Mouse (Mus musculus) liver, embryonic 16.5 days (tissue): ENCODE results near the gene Creb3l4. TPM values are rescaled to one million over a fixed set of nuclear protein-coding genes. Genes with fewer than 3 reads are reported as not detected.

ENCODE experiments used
- ATAC-seq: fragments of 200-750 bp; cut with Nextera tagmentation; 2 replicates; pipeline ENCODE4 v1.8.0; 2017; ENCODE audit warnings: low read depth, mild to moderate bottlenecking, moderate number of reproducible peaks, moderate library complexity
- H3K27ac ChIP-seq: fragments of 300-500 bp; sonication (generic); 2 replicates; pipeline ENCODE4 v1.5.1; 2014; ENCODE audit warnings: mild to moderate bottlenecking, low read length
- H3K27me3 ChIP-seq: fragments of 300-500 bp; sonication (generic); 2 replicates; pipeline ENCODE4 v1.6.1; 2014; ENCODE audit warnings: low read depth, low read length, mixed read lengths; ENCODE audit not compliant: control insufficient read depth, insufficient read depth
- H3K36me3 ChIP-seq: fragments of 300-500 bp; sonication (generic); 2 replicates; pipeline ENCODE4 v1.6.1; 2014; ENCODE audit warnings: mild to moderate bottlenecking; ENCODE audit not compliant: control insufficient read depth, insufficient read depth
- H3K4me1 ChIP-seq: fragments of 300-500 bp; sonication (generic); 2 replicates; pipeline ENCODE4 v1.6.1; 2014; ENCODE audit warnings: low read depth, low read length, mixed read lengths; ENCODE audit not compliant: control insufficient read depth
- H3K4me2 ChIP-seq: fragments of 300-500 bp; sonication (generic); 2 replicates; pipeline ENCODE4 v1.6.1; 2014; ENCODE audit warnings: low read depth, low read length, mixed read lengths
- H3K4me3 ChIP-seq: fragments of 300-500 bp; sonication (generic); 2 replicates; pipeline ENCODE4 v1.5.1; 2014; ENCODE audit warnings: low read depth, mild to moderate bottlenecking, low read length
- H3K9ac ChIP-seq: fragments of 300-500 bp; sonication (generic); 2 replicates; pipeline ENCODE4 v1.6.1; 2014; ENCODE audit warnings: low read depth, low read length
- H3K9me3 ChIP-seq: fragments of 300-500 bp; sonication (generic); replicated peaks from 2 replicates; pipeline ENCODE4 v1.6.1; 2016; ENCODE audit warnings: low read length; ENCODE audit not compliant: control insufficient read depth
- WGBS: fragments of 180-500 bp; shearing (Covaris S2); extraction: QIAGEN DNeasy Blood & Tissue Kit; methylation state at CpG from one replicate; pipeline ENCODE4 v1.1.7; 2014; ENCODE audit not compliant: insufficient replicate concordance; 5-methylcytosine and 5-hydroxymethylcytosine counted together
- polyA plus RNA-seq: library from polyadenylated mRNA; unstranded; fragments of >200 nt; fragmentation: Nextera tagmentation; extraction: Ambion mirVana; gene quantifications from 2 replicates; pipeline ENCODE4 v1.2.1, GENCODE M21; 2015

Creb3l4 gene
- polyA plus RNA-seq, 1 experiment from 2014 or later, result 0.41 TPM

DNA sequence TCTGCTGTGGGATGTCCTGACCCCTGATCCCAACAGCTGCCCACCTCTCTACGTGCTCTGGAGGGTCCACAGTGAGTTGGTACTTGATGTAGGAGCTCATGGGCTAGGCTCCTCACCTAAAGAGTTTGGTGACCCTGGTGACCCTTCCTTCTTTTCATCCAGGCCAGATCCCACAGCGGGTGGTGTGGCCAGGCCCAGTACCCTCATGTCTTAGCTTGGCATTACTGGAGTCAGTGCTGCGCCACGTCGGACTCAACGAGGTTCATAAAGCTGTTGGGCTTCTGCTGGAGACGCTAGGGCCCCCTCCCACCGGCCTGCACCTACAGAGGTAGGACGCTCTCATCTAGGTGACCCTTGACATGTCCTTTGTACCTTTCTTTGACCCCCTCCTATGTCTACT lies 35.9 kb upstream of the Creb3l4 start:
- no peak overlapping the region for H3K9ac ChIP-seq
- H3K4me2 ChIP-seq, result no peak overlapping the region
- H3K9me3 ChIP-seq, result no peaks in the 10 kb centered on the region
- no peaks in the 10 kb centered on the region for H3K4me1 ChIP-seq
- H3K27ac ChIP-seq, result no peak overlapping the region
- no peaks in the 10 kb centered on the region for H3K27me3 ChIP-seq
- H3K4me3 ChIP-seq, result no peak overlapping the region
- WGBS, result 80% methylated on average over 9 of the region's 9 CpGs
- H3K36me3 ChIP-seq, result peaks cover 4% of the 10 kb centered on the region
- ATAC-seq, result no peak

DNA sequence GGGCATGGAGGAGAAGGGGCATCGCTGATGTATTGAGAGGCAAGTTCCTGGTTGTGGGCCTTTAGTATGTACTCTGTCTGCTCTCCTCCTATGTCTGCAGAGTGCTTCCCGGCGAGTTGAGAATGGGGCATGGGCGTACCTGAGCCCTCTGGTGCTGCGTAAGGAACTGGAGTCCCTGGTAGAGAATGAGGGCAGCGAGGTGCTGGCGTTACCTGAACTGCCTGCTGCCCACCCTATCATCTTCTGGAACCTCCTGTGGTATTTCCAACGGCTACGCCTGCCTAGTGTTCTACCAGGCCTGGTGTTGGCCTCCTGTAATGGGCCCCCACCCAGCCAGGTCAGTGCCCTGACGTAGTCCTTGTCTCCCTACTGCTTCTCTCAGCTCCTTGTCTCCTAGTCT lies 34.9 kb upstream of the Creb3l4 start:
- H3K9ac ChIP-seq, result no peak overlapping the region
- ATAC-seq, result no peak
- no peak overlapping the region for H3K4me3 ChIP-seq
- H3K27ac ChIP-seq, result no peak overlapping the region
- H3K4me1 ChIP-seq, result no peaks in the 10 kb centered on the region
- H3K27me3 ChIP-seq, result no peaks in the 10 kb centered on the region
- no peaks in the 10 kb centered on the region for H3K9me3 ChIP-seq
- H3K4me2 ChIP-seq, result no peak overlapping the region
- 86% methylated on average over 10 of the region's 10 CpGs for WGBS
- peaks cover 4% of the 10 kb centered on the region for H3K36me3 ChIP-seq

- 81% methylated on average over 9 of the region's 9 CpGs for WGBS
- Histone ChIP-seq H3K4me3 (no peak overlapping the region), H3K9me3 (no peaks in the 10 kb centered on the region), H3K36me3 (peaks cover 4% of the 10 kb centered on the region), H3K27me3 (no peaks in the 10 kb centered on the region), H3K9ac (no peak overlapping the region), H3K27ac (no peak overlapping the region), H3K4me2 (no peak overlapping the region), H3K4me1 (no peaks in the 10 kb centered on the region)
- ATAC-seq, result 0 out of 2 replicates have a peak, but pooled peaks have one; percentile 9
Observed at GRCm38 (mm10) chr3:90277793-90278192, 34.5 kb upstream of the Creb3l4 start.

DNA sequence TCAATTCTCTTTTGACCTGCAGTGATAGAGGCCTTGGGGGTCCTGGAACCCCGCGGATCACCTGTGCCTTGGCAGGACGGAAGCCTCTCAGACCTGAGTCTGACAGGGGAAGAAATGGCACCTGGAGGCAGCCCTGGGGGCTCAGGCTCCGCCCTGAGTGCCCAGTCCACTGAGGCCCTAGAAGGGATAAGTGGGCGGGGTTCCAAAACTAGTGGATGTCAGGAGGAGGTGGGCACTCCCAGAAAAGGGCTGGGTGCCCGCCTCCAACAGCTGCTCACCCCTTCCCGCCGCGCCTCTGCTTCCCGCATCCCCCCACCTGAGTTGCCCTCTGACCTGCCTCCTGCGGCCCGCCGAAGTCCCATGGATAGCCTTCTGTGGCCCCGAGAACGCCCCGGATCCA lies 33.5 kb upstream of the Creb3l4 start:
- Histone ChIP-seq H3K9ac (no peak overlapping the region), H3K4me3 (no peak overlapping the region), H3K36me3 (peaks cover 4% of the 10 kb centered on the region), H3K27ac (no peak overlapping the region), H3K4me2 (no peak overlapping the region), H3K4me1 (no peaks in the 10 kb centered on the region), H3K9me3 (no peaks in the 10 kb centered on the region), H3K27me3 (no peaks in the 10 kb centered on the region)
- WGBS, result 76% methylated on average over 15 of the region's 16 CpGs
- no peak for ATAC-seq

GRCm38 (mm10) chr3:90275286-90275685 lies 32.0 kb upstream of the Creb3l4 start:
- no peak for ATAC-seq
- H3K27ac ChIP-seq, result no peak overlapping the region
- peaks cover 4% of the 10 kb centered on the region for H3K36me3 ChIP-seq
- H3K4me2 ChIP-seq, result no peak overlapping the region
- no peaks in the 10 kb centered on the region for H3K9me3 ChIP-seq
- H3K4me1 ChIP-seq, result no peaks in the 10 kb centered on the region
- no peaks in the 10 kb centered on the region for H3K27me3 ChIP-seq
- 87% methylated on average over 11 of the region's 11 CpGs for WGBS
- no peak overlapping the region for H3K9ac ChIP-seq
- H3K4me3 ChIP-seq, result no peak overlapping the region

DNA sequence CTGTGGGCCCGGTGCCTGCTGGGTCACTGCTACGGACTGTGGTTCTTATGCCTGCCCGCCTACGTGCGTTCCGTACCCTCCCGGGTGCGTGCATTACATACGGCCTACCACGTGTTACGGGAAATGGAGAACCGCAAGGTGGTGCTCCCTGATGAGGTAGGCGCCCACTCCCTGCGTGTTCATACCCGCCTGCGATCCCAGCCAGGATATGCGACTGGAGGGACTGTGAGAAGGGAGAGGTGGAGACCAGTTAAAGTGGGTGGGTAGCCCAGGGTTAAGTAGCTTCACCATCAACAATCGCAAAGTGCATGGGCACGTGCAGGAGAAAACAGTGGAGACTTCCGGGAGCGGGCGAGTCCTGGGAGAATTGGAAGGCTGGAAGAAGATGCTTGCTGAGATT lies 30.5 kb upstream of the Creb3l4 start:
- WGBS, result 86% methylated on average over 22 of the region's 22 CpGs
- H3K4me2 ChIP-seq, result no peak overlapping the region
- no peaks in the 10 kb centered on the region for H3K9me3 ChIP-seq
- H3K27me3 ChIP-seq, result no peaks in the 10 kb centered on the region
- H3K4me3 ChIP-seq, result no peak overlapping the region
- peaks cover 3% of the 10 kb centered on the region; the same call in 1 of the 2 replicates for H3K4me1 ChIP-seq
- ATAC-seq, result no peak; the same call in 1 of the 2 replicates
- no peaks in the 10 kb centered on the region; the same call in 1 of the 2 replicates for H3K36me3 ChIP-seq
- H3K27ac ChIP-seq, result no peak overlapping the region
- no peak overlapping the region for H3K9ac ChIP-seq

GRCm38 (mm10) chr3:90272170-90272569 lies 28.9 kb upstream of the Creb3l4 start:
- Histone ChIP-seq H3K9me3 (no peaks in the 10 kb centered on the region), H3K27me3 (no peaks in the 10 kb centered on the region), H3K9ac (no peak overlapping the region), H3K4me2 (no peak overlapping the region), H3K27ac (no peak overlapping the region), H3K4me1 (peaks cover 6% of the 10 kb centered on the region), H3K36me3 (no peaks in the 10 kb centered on the region; the same call in 1 of the 2 replicates), H3K4me3 (no peak overlapping the region)
- ATAC-seq, result no peak
- WGBS, result 80% methylated on average over 9 of the region's 9 CpGs

DNA sequence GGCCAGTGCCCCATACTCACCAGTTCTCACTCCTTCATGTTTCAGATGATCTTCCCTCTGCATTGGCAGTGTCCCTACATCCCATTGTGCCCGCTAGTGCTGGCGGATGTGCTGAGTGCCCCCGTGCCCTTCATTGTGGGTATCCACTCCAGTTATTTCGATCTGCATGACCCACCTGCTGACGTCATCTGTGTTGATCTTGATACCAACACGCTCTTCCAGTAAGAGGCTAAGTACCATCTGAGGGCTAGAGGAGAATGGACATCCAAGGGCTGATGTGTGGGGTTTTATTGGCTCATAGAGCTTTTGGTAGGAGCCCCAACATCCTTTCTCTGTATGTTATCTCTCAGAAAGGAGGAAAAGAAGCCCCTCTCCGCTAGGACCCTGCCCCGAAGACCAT lies 27.5 kb upstream of the Creb3l4 start:
- ATAC-seq, result no peak
- H3K27ac ChIP-seq, result no peak overlapping the region
- H3K27me3 ChIP-seq, result no peaks in the 10 kb centered on the region
- 86% methylated on average over 8 of the region's 8 CpGs for WGBS
- no peak overlapping the region for H3K9ac ChIP-seq
- no peak overlapping the region for H3K4me2 ChIP-seq
- no peaks in the 10 kb centered on the region for H3K9me3 ChIP-seq
- H3K36me3 ChIP-seq, result no peaks in the 10 kb centered on the region; the same call in 1 of the 2 replicates
- H3K4me1 ChIP-seq, result peaks cover 19% of the 10 kb centered on the region
- no peak overlapping the region for H3K4me3 ChIP-seq

DNA sequence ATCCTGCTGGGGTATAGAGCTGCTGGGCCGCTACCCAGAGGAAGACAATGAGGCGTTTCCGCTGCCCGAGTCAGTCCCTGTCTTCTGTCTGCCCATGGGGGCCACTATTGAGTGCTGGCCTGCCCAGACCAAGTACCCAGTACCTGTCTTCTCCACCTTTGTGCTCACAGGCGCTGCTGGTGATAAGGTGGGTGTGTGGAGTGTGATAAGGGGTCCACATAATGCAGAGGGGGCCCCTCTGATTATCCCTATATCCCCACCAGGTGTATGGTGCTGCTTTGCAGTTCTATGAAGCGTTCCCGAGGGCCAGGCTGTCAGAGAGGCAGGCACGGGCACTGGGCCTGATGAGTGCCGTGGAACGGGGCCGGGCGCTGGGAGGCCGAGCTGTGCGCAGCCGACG lies 25.7 kb upstream of the Creb3l4 start:
- Histone ChIP-seq H3K36me3 (no peaks in the 10 kb centered on the region; the same call in 1 of the 2 replicates), H3K4me2 (no peak overlapping the region), H3K9ac (no peak overlapping the region), H3K4me1 (peaks cover 26% of the 10 kb centered on the region), H3K9me3 (no peaks in the 10 kb centered on the region), H3K27me3 (no peaks in the 10 kb centered on the region), H3K4me3 (no peak overlapping the region), H3K27ac (no peak overlapping the region)
- no peak for ATAC-seq
- 81% methylated on average over 16 of the region's 16 CpGs for WGBS
